Mouse (Mus musculus) gonadal fat pad, adult 2 months (tissue): ENCODE results near the gene Cspg4. TPM values are rescaled to one million over a fixed set of nuclear protein-coding genes. Genes with fewer than 3 reads are reported as not detected.
A peak's percentile ranks its signal among the peaks of the same experiment; 100 is the strongest.

Source experiments
- DNase-seq: peaks from one replicate; pipeline ENCODE4 v3.0.0-alpha.2; 2012; ENCODE audit warnings: low read depth
- polyA plus RNA-seq: library from polyadenylated mRNA; depleted of rRNA; stranded (reverse); fragments of >200 nt; gene quantifications from 2 replicates; pipeline ENCODE4 v1.2.3, GENCODE M21; 2012

Cspg4 gene
- polyA plus RNA-seq, 1 experiment = 19.1 TPM

GRCm38 (mm10) chr9:56864216-56864729 is 560 bp upstream of the Cspg4 start, which contains the start of gene Odf3l1:
Gene Odf3l1, minus strand, starts transcription at chr9:56864679.
- DNase-seq = no peak

- no peak for DNase-seq
These were observed 1.0 kb downstream of the Cspg4 start for GRCm38 (mm10) chr9:56865673-56866400.

- no peak for DNase-seq
These were observed 1.6 kb downstream of the Cspg4 start for GRCm38 (mm10) chr9:56866430-56866829.

GRCm38 (mm10) chr9:56868292-56868691 is 3.5 kb downstream of the Cspg4 start:
- no peak for DNase-seq

GRCm38 (mm10) chr9:56869552-56869951 is 4.7 kb downstream of the Cspg4 start:
- peak; percentile 42 for DNase-seq

- DNase-seq = no peak
These were observed 5.9 kb downstream of the Cspg4 start for GRCm38 (mm10) chr9:56870778-56871177.

GRCm38 (mm10) chr9:56871191-56871590 is 6.4 kb downstream of the Cspg4 start:
- DNase-seq = no peak

GRCm38 (mm10) chr9:56872105-56872903 is 7.5 kb downstream of the Cspg4 start:
- no peak for DNase-seq

GRCm38 (mm10) chr9:56873097-56873496 is 8.3 kb downstream of the Cspg4 start:
- DNase-seq = no peak

- DNase-seq = no peak
These were observed 12.0 kb downstream of the Cspg4 start for GRCm38 (mm10) chr9:56876784-56877183.

- DNase-seq = no peak
These were observed 12.5 kb downstream of the Cspg4 start for GRCm38 (mm10) chr9:56877284-56877683.

- DNase-seq = no peak
These were observed 16.0 kb downstream of the Cspg4 start for GRCm38 (mm10) chr9:56880790-56881189.

- DNase-seq = no peak
These were observed 16.8 kb downstream of the Cspg4 start for GRCm38 (mm10) chr9:56881539-56882082.

GRCm38 (mm10) chr9:56882283-56882682 is 17.4 kb downstream of the Cspg4 start:
- DNase-seq = no peak

- no peak for DNase-seq
These were observed 18.0 kb downstream of the Cspg4 start for GRCm38 (mm10) chr9:56882818-56883217.

- DNase-seq = no peak
These were observed 18.6 kb downstream of the Cspg4 start for GRCm38 (mm10) chr9:56883470-56883869.

- no peak for DNase-seq
These were observed 19.5 kb downstream of the Cspg4 start for GRCm38 (mm10) chr9:56884328-56884727.

- DNase-seq = no peak
These were observed 21.3 kb downstream of the Cspg4 start for GRCm38 (mm10) chr9:56886113-56886512.

- DNase-seq = no peak
These were observed 21.8 kb downstream of the Cspg4 start for GRCm38 (mm10) chr9:56886601-56887000.

- no peak for DNase-seq
These were observed 22.7 kb downstream of the Cspg4 start for GRCm38 (mm10) chr9:56887581-56887980.

- DNase-seq = no peak
These were observed 25.0 kb downstream of the Cspg4 start for GRCm38 (mm10) chr9:56889817-56890216.

- no peak for DNase-seq
These were observed 25.9 kb downstream of the Cspg4 start for GRCm38 (mm10) chr9:56890522-56891250.
